In genomic region chr11:32533482-32534261, GRCm38 (mm10) we compare ENCODE assay signal across 9 mouse cellular contexts. TPM values are rescaled to one million over a fixed set of nuclear protein-coding genes. Genes with fewer than 3 reads are reported as not detected.
DNase-seq lines count a peak whose midpoint lies in the region; ATAC-seq lines count a peak whose summit lies in the region.
"Had no signal": no experiment of that assay in that cellular context is flagged by ENCODE, and none has a peak within 500 bp of the region (broad histone marks: within the 10 kb centered on the region; RNA-seq: fewer than 3 reads in every experiment).

No protein-coding gene starts in this region.

- H3K27ac ChIP-seq in heart, embryonic 13.5 days (replicated peaks) = peak overlapping the region; percentile 40; the same call in 1 of the 2 replicates

- H3K9me3 ChIP-seq in heart, embryonic 13.5 days = no peaks in the 10 kb centered on the region

- H3K4me2 ChIP-seq in heart, embryonic 13.5 days = peak overlapping the region; percentile 99

- DNase-seq in left cerebral cortex, adult 18-20 months (ENCODE audit: low spot score in 2 of 2) = peak; percentile 41 to 53
- DNase-seq in left cerebral cortex, postnatal 4 days = no peak
- peak; percentile 79 for DNase-seq in cerebellum, adult 9-10 months
- peak; percentile 49 to 72 for DNase-seq in kidney, postnatal 36 days
- DNase-seq in lung, postnatal 36 days = peak; percentile 81
- peak; percentile 47 to 56 for DNase-seq in right cerebral cortex, adult 2 months (ENCODE audit: low spot score in 2 of 2)
- no peak for DNase-seq in urinary bladder, postnatal 10 days (ENCODE audit: low spot score)

- H3K4me3 ChIP-seq in heart, embryonic 13.5 days = peak overlapping the region; percentile 80

- no peaks in the 10 kb centered on the region; the same call in 1 of the 2 replicates for H3K27me3 ChIP-seq in heart, embryonic 13.5 days (replicated peaks)

- WGBS in heart, embryonic 13.5 days = 1% methylated on average over 24 of the region's 24 CpGs

- ATAC-seq in heart, embryonic 13.5 days (ENCODE audit: extremely low read depth, insufficient number of reproducible peaks, low FRiP score, low TSS enrichment) = 0 out of 2 replicates have a peak, but pooled peaks have one; percentile 5

- intact Hi-C loops in left cerebral cortex, postnatal 4 days (cut with DNase I) = loop anchor here (5.0 kb wide), 1 partner anchor 54 kb away; no protein-coding TSS in a partner anchor

- H3K4me1 ChIP-seq in heart, embryonic 13.5 days = peaks cover 34% of the 10 kb centered on the region

- H3K36me3 ChIP-seq in heart, embryonic 13.5 days = no peaks in the 10 kb centered on the region

- H3K9ac ChIP-seq in heart, embryonic 13.5 days = peak overlapping the region; percentile 84

RNA-seq across cellular contexts. Expression of gene Stk10, which starts 0.6 kb away (rescaled TPM):
- total RNA-seq in left cerebral cortex, adult 18-20 months (2021) = 1 to 10 TPM; 8.4 to 9.5 TPM
- total RNA-seq in left cerebral cortex, postnatal 4 days (2021) = 1 to 10 TPM; 7.2 to 7.9 TPM
- polyA plus RNA-seq in heart, embryonic 13.5 days (2015; fragmentation: Nextera tagmentation; extraction: Ambion mirVana) = 2.3 and 2.6 TPM in 2 replicates

RNA-seq across cellular contexts. Expression of gene Efcab9, which starts 1.8 kb away (rescaled TPM):
- 1 to 10 TPM in 1 of 2 experiments, not detected in 1; 1.4 TPM for total RNA-seq in left cerebral cortex, adult 18-20 months (2021)
- total RNA-seq in left cerebral cortex, postnatal 4 days (2021) = under 1 TPM; 0.54 to 0.99 TPM
- 0.25 TPM in 1 of 2 replicates, not detected in the other for polyA plus RNA-seq in heart, embryonic 13.5 days (2015; fragmentation: Nextera tagmentation; extraction: Ambion mirVana)
- polyA plus RNA-seq: large intestine, adult 2 months had no signal

Comparison
In these comparisons a context has a peak if more than half of its experiments do, and no peak if none do; other contexts are left out.
1. DNase-seq: peak in left cerebral cortex, adult 18-20 months (2 of 2), cerebellum, adult 9-10 months (single experiment), kidney, postnatal 36 days (2 of 2), lung, postnatal 36 days (single experiment) and right cerebral cortex, adult 2 months (2 of 2); none in left cerebral cortex, postnatal 4 days (single experiment) and urinary bladder, postnatal 10 days (single experiment).